Mouse (Mus musculus) activated CD4-positive, CD25-positive, alpha-beta regulatory T cell, adult 4 months (primary cell): ENCODE measurements around the gene Evx1. TPM values are rescaled to one million over a fixed set of nuclear protein-coding genes. Genes with fewer than 3 reads are reported as not detected.

Experiments used
- ATAC-seq: one replicate; pipeline ENCODE4 v1.8.0; 2017
- polyA plus RNA-seq, 2 experiments: library from polyadenylated mRNA; unstranded; fragments of 100-300 nt; shearing (Covaris generic); gene quantifications; one replicate each; pipeline ENCODE4 v1.2.1; 2017

Evx1 gene
- polyA plus RNA-seq, 2 experiments from 2014 or later: not detected

GRCm38 (mm10) chr6:52291021-52291860 is 22.1 kb upstream of the Evx1 start:
- ATAC-seq: no peak

GRCm38 (mm10) chr6:52292328-52292727 is 21.0 kb upstream of the Evx1 start:
- ATAC-seq: no peak

- no peak for ATAC-seq
Observed at GRCm38 (mm10) chr6:52294616-52295015, 18.7 kb upstream of the Evx1 start.

- no peak for ATAC-seq
Observed at GRCm38 (mm10) chr6:52298511-52298910, 14.8 kb upstream of the Evx1 start.

GRCm38 (mm10) chr6:52300806-52301205 is 12.5 kb upstream of the Evx1 start:
- ATAC-seq: no peak

- ATAC-seq: no peak
Observed at GRCm38 (mm10) chr6:52303426-52303825, 9.9 kb upstream of the Evx1 start.

- ATAC-seq: peak; percentile 49
Observed at GRCm38 (mm10) chr6:52305877-52306389, 7.4 kb upstream of the Evx1 start.

GRCm38 (mm10) chr6:52309766-52310165 is 3.5 kb upstream of the Evx1 start:
- ATAC-seq: no peak

- no peak for ATAC-seq
Observed at GRCm38 (mm10) chr6:52310366-52310765, 2.9 kb upstream of the Evx1 start.

GRCm38 (mm10) chr6:52311661-52312557 is 1.4 kb upstream of the Evx1 start:
- no peak for ATAC-seq

- ATAC-seq: no peak
Observed at GRCm38 (mm10) chr6:52312558-52312915, 761 bp upstream of the Evx1 start.

GRCm38 (mm10) chr6:52314304-52315100 is 1.2 kb downstream of the Evx1 start:
- no peak for ATAC-seq

- ATAC-seq: no peak
Observed at GRCm38 (mm10) chr6:52315441-52316412, 2.4 kb downstream of the Evx1 start.

GRCm38 (mm10) chr6:52316413-52317184 is 3.3 kb downstream of the Evx1 start:
- ATAC-seq: no peak

- no peak for ATAC-seq
Observed at GRCm38 (mm10) chr6:52317461-52318180, 4.3 kb downstream of the Evx1 start.

- ATAC-seq: no peak
Observed at GRCm38 (mm10) chr6:52318271-52318670, 5.0 kb downstream of the Evx1 start.

- ATAC-seq: no peak
Observed at GRCm38 (mm10) chr6:52319956-52320690, 6.8 kb downstream of the Evx1 start.

- ATAC-seq: no peak
Observed at GRCm38 (mm10) chr6:52320966-52321825, 7.9 kb downstream of the Evx1 start.
